Mouse (Mus musculus) MEL (cell line): Measurements from ENCODE around the gene Gpr84. TPM values are rescaled to one million over a fixed set of nuclear protein-coding genes. Genes with fewer than 3 reads are reported as not detected.

Source experiments
- DNase-seq: peaks from one replicate; pipeline ENCODE4 v3.0.0; 2011; ENCODE audit warnings: low read depth, low spot score
- H3K27ac ChIP-seq: 2 replicates; pipeline ENCODE4 v1.5.1; 2012; ENCODE audit warnings: low read depth, mild to moderate bottlenecking, control low read depth, low read length, moderate library complexity; ENCODE audit not compliant: control insufficient read depth
- H3K27me3 ChIP-seq, 2 experiments: fragments of 150-350 bp in 1 of 2; sonication (generic) in 1 of 2; 2 replicates each; pipeline ENCODE4 v1.6.1; 2012; ENCODE audit warnings: low read length in 2 of 2, mild to moderate bottlenecking in 2 of 2, improper control_type of control experiment in 1 of 2, moderate library complexity in 1 of 2; ENCODE audit not compliant: insufficient read depth in 2 of 2, control insufficient read depth in 1 of 2
- H3K36me3 ChIP-seq, 2 experiments: 2 replicates each; pipeline ENCODE4 v1.6.1; 2012 to 2014; ENCODE audit warnings: low read length in 2 of 2, improper control_type of control experiment in 1 of 2, inconsistent platforms in 1 of 2, mild to moderate bottlenecking in 1 of 2; ENCODE audit not compliant: insufficient read depth in 2 of 2, control insufficient read depth in 1 of 2
- H3K4me1 ChIP-seq, 2 experiments: fragments of 150-350 bp in 1 of 2; sonication (generic) in 1 of 2; 2 replicates each; pipeline ENCODE4 v1.6.1; 2012; ENCODE audit warnings: low read length in 2 of 2, improper control_type of control experiment in 1 of 2, mild to moderate bottlenecking in 1 of 2; ENCODE audit not compliant: insufficient read depth in 2 of 2, control insufficient read depth in 1 of 2
- H3K4me3 ChIP-seq, 2 experiments: fragments of 150-350 bp in 1 of 2; sonication (generic) in 1 of 2; 2 replicates each; pipeline ENCODE4 v1.5.1; 2012; ENCODE audit warnings: low read depth in 2 of 2, low read length in 2 of 2, mild to moderate bottlenecking in 2 of 2, moderate library complexity in 2 of 2, control low read depth in 1 of 2, improper control_type of control experiment in 1 of 2; ENCODE audit not compliant: control insufficient read depth in 1 of 2, insufficient read depth in 1 of 2
- H3K79me2 ChIP-seq: 2 replicates; pipeline ENCODE4 v1.6.1; 2012; ENCODE audit warnings: mild to moderate bottlenecking, low read length, moderate library complexity; ENCODE audit not compliant: control insufficient read depth, poor library complexity, insufficient read depth
- H3K9ac ChIP-seq: 2 replicates; pipeline ENCODE4 v1.6.1; 2012; ENCODE audit warnings: low read depth, mild to moderate bottlenecking, control low read depth, low read length, moderate library complexity; ENCODE audit not compliant: control insufficient read depth, poor library complexity, severe bottlenecking
- H3K9me3 ChIP-seq: fragments of 150-350 bp; sonication (generic); replicated peaks from 2 replicates; pipeline ENCODE4 v1.6.1; 2012; ENCODE audit warnings: mild to moderate bottlenecking, low read length, improper control_type of control experiment, moderate library complexity; ENCODE audit not compliant: insufficient read depth
- CHD2 ChIP-seq: IDR thresholded peaks from 2 replicates; pipeline ENCODE4 v1.6.1; 2011; ENCODE audit warnings: low read length, improper control_type of control experiment
- CTCF ChIP-seq, 3 experiments: IDR thresholded peaks in 2 of 3; conservative IDR thresholded peaks in 1 of 3; 2 replicates each; pipeline ENCODE4 v1.5.1; 2011 to 2012; ENCODE audit warnings: low read length in 3 of 3, low read depth in 2 of 3, mild to moderate bottlenecking in 2 of 3, improper control_type of control experiment in 1 of 3, inconsistent platforms in 1 of 3, mixed read lengths in 1 of 3, moderate library complexity in 1 of 3; ENCODE audit not compliant: control insufficient read depth in 1 of 3, insufficient read depth in 1 of 3, poor library complexity in 1 of 3, severe bottlenecking in 1 of 3
- ETS1 ChIP-seq: IDR thresholded peaks from 2 replicates; pipeline ENCODE4 v1.6.1; 2012; ENCODE audit warnings: low read depth, mild to moderate bottlenecking, inconsistent platforms, low read length, improper control_type of control experiment, moderate library complexity
- GATA1 ChIP-seq: IDR thresholded peaks from 2 replicates; pipeline ENCODE4 v1.6.1; 2011; ENCODE audit warnings: low read depth, low read length, improper control_type of control experiment
- JUND ChIP-seq: IDR thresholded peaks from 2 replicates; pipeline ENCODE4 v1.6.1; 2011; ENCODE audit warnings: low read depth, mild to moderate bottlenecking, improper control_type of control experiment, low read length
- KAT2A ChIP-seq: conservative IDR thresholded peaks from 2 replicates; pipeline ENCODE4 v1.6.1; 2012; ENCODE audit warnings: low read depth, low read length, improper control_type of control experiment, inconsistent platforms
- MAX ChIP-seq: IDR thresholded peaks from 2 replicates; pipeline ENCODE4 v1.6.1; 2011; ENCODE audit warnings: low read length, improper control_type of control experiment
- MAZ ChIP-seq: IDR thresholded peaks from 2 replicates; pipeline ENCODE4 v1.6.1; 2012; ENCODE audit warnings: low read depth, mild to moderate bottlenecking, inconsistent platforms, low read length, improper control_type of control experiment
- MEF2A ChIP-seq: IDR thresholded peaks from 2 replicates; pipeline ENCODE4 v1.6.1; 2014; ENCODE audit warnings: low read depth, mild to moderate bottlenecking, inconsistent platforms, low read length, improper control_type of control experiment; ENCODE audit not compliant: poor library complexity, insufficient replicate concordance, severe bottlenecking; ENCODE audit errors: extremely low read depth
- MYC ChIP-seq: IDR thresholded peaks from 2 replicates; pipeline ENCODE4 v1.6.1; 2011; ENCODE audit warnings: low read depth, mild to moderate bottlenecking, low read length, improper control_type of control experiment, moderate library complexity
- NELFE ChIP-seq: IDR thresholded peaks from 2 replicates; pipeline ENCODE4 v1.6.1; 2011; ENCODE audit warnings: low read depth, low read length, improper control_type of control experiment
- POLR2A ChIP-seq, 2 experiments: IDR thresholded peaks; 2 replicates each; pipeline ENCODE4 v1.6.1; 2011 to 2012; ENCODE audit warnings: low read length in 2 of 2, mild to moderate bottlenecking in 2 of 2, control low read depth in 1 of 2, improper control_type of control experiment in 1 of 2, low read depth in 1 of 2, moderate library complexity in 1 of 2; ENCODE audit not compliant: control insufficient read depth in 1 of 2, insufficient read depth in 1 of 2, poor library complexity in 1 of 2
- POLR2AphosphoS5 ChIP-seq: IDR thresholded peaks from 2 replicates; pipeline ENCODE4 v1.6.1; 2012; ENCODE audit warnings: low read depth, borderline replicate concordance, mild to moderate bottlenecking, inconsistent platforms, low read length, moderate library complexity, mixed read lengths
- SIN3A ChIP-seq: IDR thresholded peaks from 2 replicates; pipeline ENCODE4 v1.6.1; 2012; ENCODE audit warnings: low read length, improper control_type of control experiment, inconsistent platforms
- UBTF ChIP-seq: IDR thresholded peaks from 2 replicates; pipeline ENCODE4 v1.6.1; 2012; ENCODE audit warnings: low read depth, mild to moderate bottlenecking, inconsistent platforms, low read length, improper control_type of control experiment, moderate library complexity, borderline replicate concordance; ENCODE audit not compliant: insufficient read depth
- USF1 ChIP-seq: IDR thresholded peaks from 2 replicates; pipeline ENCODE4 v1.6.1; 2014; ENCODE audit warnings: low read depth, mild to moderate bottlenecking, inconsistent platforms, low read length, improper control_type of control experiment, moderate library complexity
- USF2 ChIP-seq, 2 experiments: IDR thresholded peaks; 2 replicates each; pipeline ENCODE4 v1.6.1; 2011 to 2012; ENCODE audit warnings: improper control_type of control experiment in 2 of 2, low read length in 2 of 2, borderline replicate concordance in 1 of 2, inconsistent platforms in 1 of 2, low read depth in 1 of 2, mild to moderate bottlenecking in 1 of 2; ENCODE audit not compliant: insufficient read depth in 1 of 2
- ZC3H11A ChIP-seq: IDR thresholded peaks from 2 replicates; pipeline ENCODE4 v1.6.1; 2012; ENCODE audit warnings: low read depth, mild to moderate bottlenecking, inconsistent platforms, low read length, improper control_type of control experiment
- ZKSCAN1 ChIP-seq: IDR thresholded peaks from 2 replicates; pipeline ENCODE4 v1.6.1; 2012; ENCODE audit warnings: low read depth, mild to moderate bottlenecking, inconsistent platforms, low read length, improper control_type of control experiment, moderate library complexity
- ZMIZ1 ChIP-seq: IDR thresholded peaks from 2 replicates; pipeline ENCODE4 v1.6.1; 2012; ENCODE audit warnings: low read depth, mild to moderate bottlenecking, inconsistent platforms, low read length, improper control_type of control experiment, moderate library complexity
- polyA plus RNA-seq, 2 experiments: library from polyadenylated mRNA; stranded (reverse) in 1 of 2; unstranded in 1 of 2; fragments of >175 nt in 1 of 2; fragments of >200 nt in 1 of 2; gene quantifications; 2 replicates each; pipeline versions ENCODE4 v1.2.1 to v1.2.4; 2012; ENCODE audit warnings: low replicate concordance in 2 of 2, low read depth in 1 of 2; ENCODE audit not compliant: insufficient read length in 2 of 2, insufficient read depth in 1 of 2, missing spikeins in 1 of 2
- total RNA-seq: library from RNA; depleted of rRNA; stranded (reverse); fragments of 300-350 nt; gene quantifications from 2 replicates; pipeline ENCODE4 v1.2.3, GENCODE M21; 2012

Gpr84 gene
- total and polyA plus RNA-seq, 3 experiments, result 0.12 to 0.21 TPM; not detected in 1

- no peak for TF ChIP-seq POLR2A (IDR thresholded peaks at IDR 0.05; ENCODE audit: control insufficient read depth in 1 of 2, insufficient read depth in 1 of 2, low read depth in 1 of 2, low read length in 2 of 2, poor library complexity in 1 of 2)
- no peak for TF ChIP-seq CHD2
- TF ChIP-seq POLR2AphosphoS5, result no peak
- no peak for TF ChIP-seq MAZ
- no peak for TF ChIP-seq ZC3H11A
- TF ChIP-seq MAX, result no peak
- TF ChIP-seq NELFE, result no peak
- TF ChIP-seq KAT2A, result no peak
- TF ChIP-seq MEF2A, result no peak
- TF ChIP-seq USF1, result no peak
- TF ChIP-seq ETS1, result no peak
These were observed 15.8 kb downstream of the Gpr84 start for GRCm38 (mm10) chr15:103294649-103295048.

GRCm38 (mm10) chr15:103293375-103293774 is 17.0 kb downstream of the Gpr84 start:
- H3K4me3 ChIP-seq, result no peak overlapping the region
- no peaks in the 10 kb centered on the region for H3K79me2 ChIP-seq
- H3K27me3 ChIP-seq, result no peaks in the 10 kb centered on the region
- H3K9me3 ChIP-seq, result no peaks in the 10 kb centered on the region
- H3K27ac ChIP-seq, result no peak overlapping the region
- H3K36me3 ChIP-seq, result no peaks in the 10 kb centered on the region
- no peak for TF ChIP-seq POLR2A (IDR thresholded peaks at IDR 0.05; ENCODE audit: control insufficient read depth in 1 of 2, insufficient read depth in 1 of 2, low read depth in 1 of 2, low read length in 2 of 2, poor library complexity in 1 of 2)
- peak in 2 of 3 experiments; percentile 5 to 7; a peak in 1 of 6 replicates for TF ChIP-seq CTCF (IDR thresholded peaks at IDR 0.05 in 2 of 3, conservative IDR thresholded peaks at IDR 0.05 in 1 of 3; ENCODE audit: control insufficient read depth in 1 of 3, insufficient read depth in 1 of 3, low read depth in 2 of 3, low read length in 3 of 3, poor library complexity in 1 of 3, severe bottlenecking in 1 of 3)
- H3K4me1 ChIP-seq, result no peaks in the 10 kb centered on the region
- DNase-seq, result no peak
- no peak overlapping the region for H3K9ac ChIP-seq

More at GRCm38 (mm10) chr15:103294649-103295048, 15.8 kb downstream of the Gpr84 start:
- no peaks in the 10 kb centered on the region for H3K9me3 ChIP-seq
- H3K4me3 ChIP-seq, result no peak overlapping the region
- no peak overlapping the region for H3K27ac ChIP-seq
- H3K79me2 ChIP-seq, result no peaks in the 10 kb centered on the region
- no peaks in the 10 kb centered on the region for H3K36me3 ChIP-seq
- H3K27me3 ChIP-seq, result no peaks in the 10 kb centered on the region
- H3K4me1 ChIP-seq, result no peaks in the 10 kb centered on the region
- DNase-seq, result no peak
- H3K9ac ChIP-seq, result no peak overlapping the region

GRCm38 (mm10) chr15:103292673-103293345 is 17.6 kb downstream of the Gpr84 start:
- no peak overlapping the region for H3K4me3 ChIP-seq
- no peak for DNase-seq
- H3K9ac ChIP-seq, result no peak overlapping the region
- no peaks in the 10 kb centered on the region for H3K36me3 ChIP-seq
- no peak overlapping the region for H3K27ac ChIP-seq
- H3K27me3 ChIP-seq, result no peaks in the 10 kb centered on the region
- H3K4me1 ChIP-seq, result no peaks in the 10 kb centered on the region
- H3K9me3 ChIP-seq, result no peaks in the 10 kb centered on the region
- TF ChIP-seq ZMIZ1 (no peak), MYC (no peak), GATA1 (no peak), MEF2A (no peak), SIN3A (no peak), POLR2AphosphoS5 (no peak), ZKSCAN1 (no peak), CHD2 (no peak), USF2 (IDR thresholded peaks at IDR 0.05; ENCODE audit: borderline replicate concordance in 1 of 2, insufficient read depth in 1 of 2, low read depth in 1 of 2, low read length in 2 of 2) (no peak), CTCF (IDR thresholded peaks at IDR 0.05 in 2 of 3, conservative IDR thresholded peaks at IDR 0.05 in 1 of 3; ENCODE audit: control insufficient read depth in 1 of 3, insufficient read depth in 1 of 3, low read depth in 2 of 3, low read length in 3 of 3, poor library complexity in 1 of 3, severe bottlenecking in 1 of 3) (no peak), UBTF (no peak), KAT2A (no peak), MAX (no peak), POLR2A (IDR thresholded peaks at IDR 0.05; ENCODE audit: control insufficient read depth in 1 of 2, insufficient read depth in 1 of 2, low read depth in 1 of 2, low read length in 2 of 2, poor library complexity in 1 of 2) (no peak), ZC3H11A (no peak), JUND (no peak)
- H3K79me2 ChIP-seq, result no peaks in the 10 kb centered on the region
